Mouse (Mus musculus): ENCODE data around the gene Samd4b. TPM values are rescaled to one million over a fixed set of nuclear protein-coding genes. Genes with fewer than 3 reads are reported as not detected.

The Samd4b gene
- 17.9 and 20.9 TPM in 2 replicates for polyA plus RNA-seq (2015; fragmentation: Nextera tagmentation; extraction: Ambion mirVana)

GRCm38 (mm10) chr7:28597642-28598446 lies at the start of gene Samd4b, which contains the start of gene Pak4:
Gene Samd4b (minus strand): TSS chr7:28598144.
Gene Pak4 (minus strand): TSS chr7:28598185.

GRCm38 (mm10) chr7:28631073-28631472 lies 33.1 kb upstream of the Samd4b start, which contains the start of gene Acp7:
Gene Acp7 (minus strand): TSS chr7:28631332.

DNA sequence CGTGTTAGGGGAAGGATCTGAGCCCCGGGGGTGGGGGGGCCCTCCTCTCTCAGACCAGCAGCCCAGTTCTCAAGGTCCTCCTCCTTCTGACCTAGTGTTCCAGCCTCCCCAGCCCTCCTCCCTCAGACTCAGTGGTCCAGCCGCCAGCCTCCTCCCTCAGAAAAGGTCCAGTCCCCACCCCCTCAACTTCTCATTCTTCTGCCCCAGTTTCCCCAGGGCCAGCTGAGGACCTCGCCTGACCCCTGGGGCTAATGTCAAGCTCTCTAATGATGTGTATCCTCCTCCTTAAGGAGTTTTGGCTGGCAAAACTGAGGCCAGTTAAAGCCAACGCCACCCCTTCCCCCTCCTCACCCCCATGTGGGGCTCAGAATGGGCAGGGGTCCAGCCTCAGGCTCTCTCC lies 50.8 kb downstream of the Samd4b start, which contains the start of gene Nccrp1:
Gene Nccrp1 (minus strand): TSS at position 101 of the 400 bp plus-strand sequence.

GRCm38 (mm10) chr7:28540526-28540925 lies 57.4 kb downstream of the Samd4b start, which contains the start of gene Sycn:
Gene Sycn (plus strand): TSS chr7:28540885.

GRCm38 (mm10) chr7:28522536-28522935 lies 75.4 kb downstream of the Samd4b start, which contains the start of gene Ifnl3:
Gene Ifnl3 (plus strand): TSS chr7:28522836.

GRCm38 (mm10) chr7:28510405-28510974 lies 87.5 kb downstream of the Samd4b start, which contains the start of gene Ifnl2:
Gene Ifnl2 (minus strand): TSS chr7:28510455.

GRCm38 (mm10) chr7:28451531-28452360 lies 146.2 kb downstream of the Samd4b start, which contains the start of gene Lrfn1:
Gene Lrfn1 (plus strand): TSS chr7:28451980.

GRCm38 (mm10) chr7:28436932-28437570 lies 160.9 kb downstream of the Samd4b start, which contains the start of gene Gmfg:
Gene Gmfg (plus strand): TSS chr7:28437447.

GRCm38 (mm10) chr7:28392429-28393271 lies 205.3 kb downstream of the Samd4b start, which contains the start of the genes Med29 and Paf1:
Gene Med29 (minus strand): TSS chr7:28392708.
Gene Paf1 (plus strand): TSS chr7:28392951.

DNA sequence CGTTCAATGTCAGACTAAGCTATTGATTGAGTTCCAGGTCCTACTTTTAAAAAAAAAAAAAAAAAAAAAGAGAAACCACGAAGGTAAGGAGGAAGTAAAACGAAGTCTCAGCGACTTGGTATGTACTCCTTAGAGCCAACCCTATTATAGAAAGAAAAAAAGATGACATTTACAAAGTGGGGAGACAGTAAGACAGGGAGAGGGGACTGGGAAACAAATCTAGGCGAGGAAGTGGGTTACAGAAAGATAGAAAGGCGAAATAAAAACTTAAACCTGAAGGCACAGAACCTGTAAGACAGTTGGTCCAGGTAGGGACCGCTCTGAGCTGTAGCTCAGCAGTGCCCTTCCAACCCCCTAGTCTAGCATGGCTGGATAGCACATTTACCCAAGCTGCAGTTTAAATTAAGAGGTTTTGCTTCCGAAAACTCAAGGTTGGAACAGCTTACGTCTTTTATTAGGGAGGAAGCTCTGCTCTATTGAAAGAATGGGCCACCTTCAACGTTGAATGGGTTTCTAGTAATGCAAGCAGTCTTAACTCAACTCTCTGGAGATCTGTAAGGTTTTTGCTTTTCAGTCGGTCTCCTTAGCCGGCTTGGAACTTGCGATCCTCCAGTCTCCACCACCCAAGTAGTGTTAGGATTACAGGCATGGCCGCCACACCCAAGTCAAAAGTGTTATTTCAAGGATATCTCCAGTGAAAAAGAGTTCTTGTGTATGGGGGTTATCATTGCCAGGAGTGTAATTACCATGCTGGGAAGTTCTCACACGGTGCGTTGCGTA lies 217.5 kb downstream of the Samd4b start, which contains the start of gene Zfp36:
Gene Zfp36 (minus strand): TSS at position 17 of the 780 bp plus-strand sequence.

GRCm38 (mm10) chr7:28372251-28373108 lies 225.5 kb downstream of the Samd4b start, which contains the start of gene Plekhg2:
Gene Plekhg2 (minus strand): TSS chr7:28372599.

DNA sequence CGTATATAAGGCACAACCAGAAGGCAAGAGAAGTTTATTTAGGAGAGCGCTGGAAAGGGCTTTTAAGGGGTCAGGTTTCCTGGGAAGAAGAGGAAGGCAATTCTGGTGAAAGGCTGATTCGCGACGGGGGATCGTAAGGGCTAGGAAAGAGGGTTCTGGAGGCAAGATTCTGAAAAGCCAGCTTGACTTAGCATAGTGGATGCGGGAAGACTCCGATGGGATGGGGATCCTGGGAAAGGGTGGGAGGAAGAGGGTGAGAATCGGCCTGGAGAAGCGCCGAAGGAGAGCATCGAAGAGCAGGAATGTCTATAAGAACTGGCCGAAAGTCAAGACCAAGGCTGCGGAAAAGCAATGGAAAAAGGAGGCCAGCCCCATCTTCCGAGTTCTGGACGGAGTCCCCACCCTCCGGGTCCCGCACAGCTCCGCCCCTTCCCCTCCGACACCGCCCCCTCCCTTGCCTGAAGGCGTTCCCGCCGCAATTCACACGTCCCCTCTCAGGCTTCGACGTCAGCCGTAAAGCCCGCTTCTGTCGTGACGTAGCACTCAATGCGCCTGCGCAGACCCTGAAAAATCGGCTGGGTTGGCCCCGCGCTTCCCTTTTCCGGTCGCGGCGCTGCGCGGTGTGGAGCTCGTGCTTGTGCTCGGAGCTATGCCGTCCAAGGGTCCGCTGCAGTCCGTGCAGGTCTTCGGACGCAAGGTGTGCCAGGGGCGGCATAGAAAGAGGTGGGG lies 247.6 kb downstream of the Samd4b start, which contains the start of gene Rps16:
Gene Rps16 (plus strand): TSS at position 498 of the 729 bp plus-strand sequence.

Small RNA genes within 50 kb of the gene (microRNA-seq; reads per million reads assigned to microRNA genes)
- gene Mir7049 (ENCODE audit: borderline replicate concordance, insufficient number of aligned reads) = not detected

Other genes with a start within 250 kb of the Samd4b start
- 936 and 1,000 TPM in 2 replicates for gene Rps16, start 247.5 kb downstream of the Samd4b start, polyA plus RNA-seq (2015; fragmentation: Nextera tagmentation; extraction: Ambion mirVana)
- 14.1 and 19.6 TPM in 2 replicates for gene Plekhg2, start 225.5 kb downstream of the Samd4b start, polyA plus RNA-seq (2015; fragmentation: Nextera tagmentation; extraction: Ambion mirVana)
- gene Zfp36, start 217.9 kb downstream of the Samd4b start, polyA plus RNA-seq (2015; fragmentation: Nextera tagmentation; extraction: Ambion mirVana) = 12.1 and 14.2 TPM in 2 replicates
- 45.3 and 51.7 TPM in 2 replicates for gene Med29, start 205.4 kb downstream of the Samd4b start, polyA plus RNA-seq (2015; fragmentation: Nextera tagmentation; extraction: Ambion mirVana)
- gene Paf1, start 205.2 kb downstream of the Samd4b start, polyA plus RNA-seq (2015; fragmentation: Nextera tagmentation; extraction: Ambion mirVana) = 44.0 and 59.0 TPM in 2 replicates
- 44.1 and 59.3 TPM in 2 replicates for gene Gmfg, start 160.7 kb downstream of the Samd4b start, polyA plus RNA-seq (2015; fragmentation: Nextera tagmentation; extraction: Ambion mirVana)
- gene Lrfn1, start 146.2 kb downstream of the Samd4b start, polyA plus RNA-seq (2015; fragmentation: Nextera tagmentation; extraction: Ambion mirVana) = 3.4 and 5.3 TPM in 2 replicates
- gene Ifnl2, start 87.7 kb downstream of the Samd4b start, polyA plus RNA-seq (2015; fragmentation: Nextera tagmentation; extraction: Ambion mirVana) = not detected in 2 replicates
- gene Ifnl3, start 75.3 kb downstream of the Samd4b start, polyA plus RNA-seq (2015; fragmentation: Nextera tagmentation; extraction: Ambion mirVana) = not detected in 2 replicates
- 0.26 and 0.57 TPM in 2 replicates for gene Sycn, start 57.3 kb downstream of the Samd4b start, polyA plus RNA-seq (2015; fragmentation: Nextera tagmentation; extraction: Ambion mirVana)
- 0.13 TPM in 1 of 2 replicates, not detected in the other for gene Nccrp1, start 50.9 kb downstream of the Samd4b start, polyA plus RNA-seq (2015; fragmentation: Nextera tagmentation; extraction: Ambion mirVana)
- gene Pak4, start within 50 bp of the Samd4b start, polyA plus RNA-seq (2015; fragmentation: Nextera tagmentation; extraction: Ambion mirVana) = 12.7 and 20.0 TPM in 2 replicates
- gene Acp7, start 33.2 kb upstream of the Samd4b start, polyA plus RNA-seq (2015; fragmentation: Nextera tagmentation; extraction: Ambion mirVana) = 0.17 TPM in 1 of 2 replicates, not detected in the other
- gene Fbxo27, start 94.7 kb upstream of the Samd4b start, polyA plus RNA-seq (2015; fragmentation: Nextera tagmentation; extraction: Ambion mirVana) = 3.2 and 5.1 TPM in 2 replicates
- 6.4 and 12.2 TPM in 2 replicates for gene Fbxo17, start 118.7 kb upstream of the Samd4b start, polyA plus RNA-seq (2015; fragmentation: Nextera tagmentation; extraction: Ambion mirVana)
- gene Mrps12, start 143.7 kb upstream of the Samd4b start, polyA plus RNA-seq (2015; fragmentation: Nextera tagmentation; extraction: Ambion mirVana) = 130 and 197 TPM in 2 replicates
- gene Sars2, start 143.8 kb upstream of the Samd4b start, polyA plus RNA-seq (2015; fragmentation: Nextera tagmentation; extraction: Ambion mirVana) = 7.9 and 19.9 TPM in 2 replicates
- gene Ccer2, start 158.0 kb upstream of the Samd4b start, polyA plus RNA-seq (2015; fragmentation: Nextera tagmentation; extraction: Ambion mirVana) = not detected in 2 replicates
- gene Sirt2, start 168.6 kb upstream of the Samd4b start, polyA plus RNA-seq (2015; fragmentation: Nextera tagmentation; extraction: Ambion mirVana) = 46.5 and 52.2 TPM in 2 replicates
- gene Nfkbib, start 169.4 kb upstream of the Samd4b start, polyA plus RNA-seq (2015; fragmentation: Nextera tagmentation; extraction: Ambion mirVana) = 30.7 and 43.9 TPM in 2 replicates
- 3.0 and 5.3 TPM in 2 replicates for gene Rinl, start 190.8 kb upstream of the Samd4b start, polyA plus RNA-seq (2015; fragmentation: Nextera tagmentation; extraction: Ambion mirVana)
- 156 and 183 TPM in 2 replicates for gene Hnrnpl, start 210.4 kb upstream of the Samd4b start, polyA plus RNA-seq (2015; fragmentation: Nextera tagmentation; extraction: Ambion mirVana)
- 541 and 544 TPM in 2 replicates for gene Ech1, start 227.1 kb upstream of the Samd4b start, polyA plus RNA-seq (2015; fragmentation: Nextera tagmentation; extraction: Ambion mirVana)
- 18.2 and 18.7 TPM in 2 replicates for gene Lgals4, start 235.7 kb upstream of the Samd4b start, polyA plus RNA-seq (2015; fragmentation: Nextera tagmentation; extraction: Ambion mirVana)

All from adrenal gland, postnatal 0 days (tissue).